Mouse (Mus musculus) embryonic fibroblast, embryonic 13.5 days (primary cell): ENCODE data around the gene Zc3h12a. TPM values are rescaled to one million over a fixed set of nuclear protein-coding genes. Genes with fewer than 3 reads are reported as not detected.

Source experiments
- H3K27ac ChIP-seq: 2 replicates; pipeline ENCODE4 v1.5.1; 2012; ENCODE audit warnings: low read length, control low read depth, inconsistent platforms; ENCODE audit not compliant: insufficient read depth
- H3K4me1 ChIP-seq: 2 replicates; pipeline ENCODE4 v1.6.1; 2011; ENCODE audit warnings: low read length; ENCODE audit not compliant: control insufficient read depth, insufficient read depth
- H3K4me3 ChIP-seq: 2 replicates; pipeline ENCODE4 v1.5.1; 2011; ENCODE audit warnings: mild to moderate bottlenecking, control low read depth, low read length; ENCODE audit not compliant: insufficient read depth
- CTCF ChIP-seq: IDR thresholded peaks from 2 replicates; pipeline ENCODE4 v1.5.1; 2011; ENCODE audit warnings: mild to moderate bottlenecking, control low read depth, low read length, moderate library complexity, borderline replicate concordance; ENCODE audit not compliant: insufficient read depth
- POLR2A ChIP-seq: IDR thresholded peaks from 2 replicates; pipeline ENCODE4 v1.6.1; 2011; ENCODE audit warnings: low read depth, mild to moderate bottlenecking, control low read depth, low read length, moderate library complexity
- polyA plus RNA-seq: library from polyadenylated mRNA; stranded (reverse); fragments of >200 nt; gene quantifications from 2 replicates; pipeline ENCODE4 v1.2.4, GENCODE M21; 2011; ENCODE audit warnings: low read depth; ENCODE audit not compliant: missing spikeins, insufficient read length

The Zc3h12a gene
- 6.0 and 8.9 TPM in 2 replicates for polyA plus RNA-seq

- peak within 1 kb of the TSS; percentile 70 for H3K4me3 ChIP-seq
- peak within 1 kb of the TSS; percentile 16; the same call in 1 of the 2 replicates for H3K27ac ChIP-seq
- TF ChIP-seq CTCF (no peak), POLR2A (peak; percentile 64)
- H3K4me1 ChIP-seq = peaks cover 24% of the 10 kb centered on the region
Observed at GRCm38 (mm10) chr4:125127305-125128084, at the start of gene Zc3h12a. Gene Zc3h12a (minus strand): TSS chr4:125127840.

GRCm38 (mm10) chr4:125176639-125177165 is 49.1 kb upstream of the Zc3h12a start:
- H3K4me3 ChIP-seq = no peak overlapping the region
- no peak for TF ChIP-seq POLR2A
- TF ChIP-seq CTCF = no peak
- no peaks in the 10 kb centered on the region for H3K4me1 ChIP-seq
- H3K27ac ChIP-seq = no peak overlapping the region

GRCm38 (mm10) chr4:125176190-125176589 is 48.5 kb upstream of the Zc3h12a start:
- H3K4me1 ChIP-seq = no peaks in the 10 kb centered on the region
- no peak for TF ChIP-seq CTCF
- TF ChIP-seq POLR2A = no peak
- H3K4me3 ChIP-seq = no peak overlapping the region
- no peak overlapping the region for H3K27ac ChIP-seq

- Histone ChIP-seq H3K4me1 (no peaks in the 10 kb centered on the region), H3K27ac (no peak overlapping the region), H3K4me3 (no peak overlapping the region)
- TF ChIP-seq POLR2A = no peak
- no peak for TF ChIP-seq CTCF
Observed at GRCm38 (mm10) chr4:125175591-125175990, 48.0 kb upstream of the Zc3h12a start.

GRCm38 (mm10) chr4:125174516-125175185 is 47.0 kb upstream of the Zc3h12a start:
- H3K4me3 ChIP-seq = no peak overlapping the region
- no peak overlapping the region for H3K27ac ChIP-seq
- no peaks in the 10 kb centered on the region for H3K4me1 ChIP-seq
- no peak for TF ChIP-seq CTCF
- no peak for TF ChIP-seq POLR2A

GRCm38 (mm10) chr4:125173150-125173549 is 45.5 kb upstream of the Zc3h12a start:
- no peaks in the 10 kb centered on the region for H3K4me1 ChIP-seq
- TF ChIP-seq POLR2A (no peak), CTCF (no peak)
- no peak overlapping the region for H3K4me3 ChIP-seq
- no peak overlapping the region for H3K27ac ChIP-seq

GRCm38 (mm10) chr4:125172736-125173135 is 45.1 kb upstream of the Zc3h12a start:
- no peaks in the 10 kb centered on the region for H3K4me1 ChIP-seq
- TF ChIP-seq POLR2A (no peak), CTCF (no peak)
- H3K4me3 ChIP-seq = no peak overlapping the region
- no peak overlapping the region for H3K27ac ChIP-seq

- Histone ChIP-seq H3K4me3 (no peak overlapping the region), H3K4me1 (no peaks in the 10 kb centered on the region), H3K27ac (no peak overlapping the region)
- TF ChIP-seq POLR2A = no peak
- no peak for TF ChIP-seq CTCF
Observed at GRCm38 (mm10) chr4:125167723-125168122, 40.1 kb upstream of the Zc3h12a start.

GRCm38 (mm10) chr4:125164861-125165260 is 37.2 kb upstream of the Zc3h12a start:
- no peak overlapping the region for H3K4me3 ChIP-seq
- no peak for TF ChIP-seq CTCF
- no peak for TF ChIP-seq POLR2A
- H3K27ac ChIP-seq = no peak overlapping the region
- no peaks in the 10 kb centered on the region for H3K4me1 ChIP-seq

- Histone ChIP-seq H3K4me3 (no peak overlapping the region), H3K4me1 (no peaks in the 10 kb centered on the region), H3K27ac (no peak overlapping the region)
- TF ChIP-seq CTCF (no peak), POLR2A (no peak)
Observed at GRCm38 (mm10) chr4:125162701-125163100, 35.1 kb upstream of the Zc3h12a start.
